In the genomic region with DNA sequence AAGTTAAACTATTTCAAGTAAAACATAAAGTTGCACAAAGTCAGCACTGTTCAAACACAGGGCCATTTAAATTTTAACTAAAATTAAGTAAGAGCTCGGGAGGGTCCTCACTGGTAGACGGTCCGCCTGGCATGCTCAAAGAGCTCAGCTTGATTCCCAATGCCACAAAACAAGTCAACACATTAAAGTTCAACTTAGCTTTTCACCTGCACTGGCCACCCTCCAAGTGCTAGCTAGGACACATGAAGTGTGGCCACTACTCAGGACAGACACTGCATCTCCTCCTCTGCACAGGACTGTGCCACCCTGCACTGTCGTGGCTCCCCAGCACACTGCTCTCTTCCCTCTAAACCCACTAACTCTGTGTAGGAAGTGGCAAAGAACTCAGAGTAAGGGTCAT, we compare ENCODE assay signal across 11 mouse cellular contexts. TPM values are rescaled to one million over a fixed set of nuclear protein-coding genes. Genes with fewer than 3 reads are reported as not detected.
DNase-seq lines count a peak whose midpoint lies in the region; ATAC-seq and TF ChIP-seq lines count a peak whose summit lies in the region.
"Had no signal": no experiment of that assay in that cellular context is flagged by ENCODE, and none has a peak within 500 bp of the region (broad histone marks: within the 10 kb centered on the region; RNA-seq: fewer than 3 reads in every experiment).

No protein-coding gene starts in this region.

- H3K9me3 ChIP-seq in embryonic facial prominence, embryonic 11.5 days (replicated peaks; ENCODE audit: control insufficient read depth, low read length), result no peaks in the 10 kb centered on the region
- H3K9me3 ChIP-seq in embryonic facial prominence, embryonic 10.5 days, result no peaks in the 10 kb centered on the region
- no peaks in the 10 kb centered on the region for H3K9me3 ChIP-seq in lung, embryonic 15.5 days
- H3K9me3 ChIP-seq in liver, postnatal 0 days (ENCODE audit: low read length), result no peaks in the 10 kb centered on the region

- no peak for TF ChIP-seq CTCF in liver, postnatal 0 days (IDR thresholded peaks at IDR 0.05; ENCODE audit: low read depth)

- H3K27ac ChIP-seq in embryonic facial prominence, embryonic 11.5 days (replicated peaks; ENCODE audit: low read depth, low read length), result no peak overlapping the region
- H3K27ac ChIP-seq in embryonic facial prominence, embryonic 10.5 days (replicated peaks), result no peak overlapping the region
- H3K27ac ChIP-seq in lung, embryonic 15.5 days, result peak overlapping the region; percentile 45; the same call in 1 of the 2 replicates
- peak overlapping the region; percentile 82 for H3K27ac ChIP-seq in liver, postnatal 0 days (ENCODE audit: low read depth)

- WGBS in embryonic facial prominence, embryonic 11.5 days, result 75% methylated on average over 4 of the region's 4 CpGs
- 75% methylated on average over 4 of the region's 4 CpGs for WGBS in embryonic facial prominence, embryonic 10.5 days
- 57% methylated on average over 4 of the region's 4 CpGs for WGBS in lung, embryonic 15.5 days
- 57% methylated on average over 4 of the region's 4 CpGs for WGBS in liver, postnatal 0 days (ENCODE audit: insufficient replicate concordance)

- TF ChIP-seq EP300 in liver, postnatal 0 days (IDR thresholded peaks at IDR 0.05; ENCODE audit: low read depth), result no peak

- no peaks in the 10 kb centered on the region for H3K4me1 ChIP-seq in embryonic facial prominence, embryonic 11.5 days (ENCODE audit: control insufficient read depth, insufficient read depth, low read length)
- H3K4me1 ChIP-seq in embryonic facial prominence, embryonic 10.5 days, result peaks cover 86% of the 10 kb centered on the region
- peaks cover 52% of the 10 kb centered on the region for H3K4me1 ChIP-seq in lung, embryonic 15.5 days
- peaks cover 69% of the 10 kb centered on the region for H3K4me1 ChIP-seq in liver, postnatal 0 days (ENCODE audit: insufficient read depth)

- no peak for DNase-seq in embryonic facial prominence, embryonic 11.5 days (ENCODE audit: low spot score)
- no peak for DNase-seq in embryonic facial prominence, embryonic 10.5 days (ENCODE audit: low spot score)
- no peak for DNase-seq in lung, postnatal 25 days (ENCODE audit: low spot score)
- peak; percentile 72 for DNase-seq in kidney, postnatal 10 days
- peak; percentile 46 for DNase-seq in liver, postnatal 0 days
- no peak for DNase-seq in spleen, adult 18-20 months
- DNase-seq in ovary, postnatal 14 days (ENCODE audit: low spot score), result no peak
- DNase-seq: adrenal gland, postnatal 36 days; cerebellum, adult 8-10 months had no signal

- H3K9ac ChIP-seq in embryonic facial prominence, embryonic 11.5 days (replicated peaks; ENCODE audit: low read length), result no peak overlapping the region
- H3K9ac ChIP-seq in lung, embryonic 15.5 days, result no peak overlapping the region
- H3K9ac ChIP-seq in liver, postnatal 0 days (replicated peaks), result peak overlapping the region; percentile 23; the same call in 1 of the 2 replicates

- H3K27me3 ChIP-seq in embryonic facial prominence, embryonic 11.5 days (ENCODE audit: control insufficient read depth, insufficient read depth, low read length), result no peaks in the 10 kb centered on the region
- no peaks in the 10 kb centered on the region for H3K27me3 ChIP-seq in embryonic facial prominence, embryonic 10.5 days (replicated peaks; ENCODE audit: low read depth, poor library complexity, severe bottlenecking)
- H3K27me3 ChIP-seq in lung, embryonic 15.5 days, result no peaks in the 10 kb centered on the region
- no peaks in the 10 kb centered on the region for H3K27me3 ChIP-seq in liver, postnatal 0 days (ENCODE audit: insufficient read depth, low read length)

- no peaks in the 10 kb centered on the region; the same call in 1 of the 2 replicates for H3K36me3 ChIP-seq in embryonic facial prominence, embryonic 11.5 days (replicated peaks; ENCODE audit: control insufficient read depth, insufficient read depth, low read depth, low read length)
- peaks cover 29% of the 10 kb centered on the region for H3K36me3 ChIP-seq in embryonic facial prominence, embryonic 10.5 days (replicated peaks)
- peaks cover 11% of the 10 kb centered on the region for H3K36me3 ChIP-seq in lung, embryonic 15.5 days
- peaks cover 6% of the 10 kb centered on the region for H3K36me3 ChIP-seq in liver, postnatal 0 days (replicated peaks; ENCODE audit: insufficient read depth, low read length)

- H3K4me3 ChIP-seq in embryonic facial prominence, embryonic 11.5 days (ENCODE audit: low read depth, low read length), result no peak overlapping the region
- H3K4me3 ChIP-seq in embryonic facial prominence, embryonic 10.5 days, result no peak overlapping the region
- H3K4me3 ChIP-seq in lung, embryonic 15.5 days, result no peak overlapping the region
- H3K4me3 ChIP-seq in liver, postnatal 0 days (ENCODE audit: low read depth, low read length), result no peak overlapping the region

- no peak overlapping the region for H3K4me2 ChIP-seq in embryonic facial prominence, embryonic 11.5 days (ENCODE audit: low read depth, low read length)
- peak overlapping the region; percentile 20 for H3K4me2 ChIP-seq in lung, embryonic 15.5 days
- H3K4me2 ChIP-seq in liver, postnatal 0 days (ENCODE audit: low read depth, low read length), result peak overlapping the region; percentile 62

- ATAC-seq in embryonic facial prominence, embryonic 11.5 days (replicated peaks; ENCODE audit: insufficient number of reproducible peaks, low FRiP score, low TSS enrichment, low read depth), result 0 out of 2 replicates have a peak, but pooled peaks have one; percentile 39
- no peak for ATAC-seq in lung, embryonic 15.5 days (ENCODE audit: borderline replicate concordance, extremely low read depth, low FRiP score, low TSS enrichment)
- peak; percentile 71 for ATAC-seq in liver, postnatal 0 days
- ATAC-seq: midbrain, embryonic 16.5 days had no signal

RNA-seq across cellular contexts. Expression of gene Nsun2, which starts 7.7 kb away (rescaled TPM):
- 152 and 159 TPM in 2 replicates for polyA plus RNA-seq in embryonic facial prominence, embryonic 11.5 days (2014; fragmentation: Nextera tagmentation; extraction: Ambion mirVana)
- 166 and 173 TPM in 2 replicates for polyA plus RNA-seq in embryonic facial prominence, embryonic 10.5 days (2016; fragmentation: Nextera tagmentation; extraction: Ambion mirVana)
- 112 and 113 TPM in 2 replicates for polyA plus RNA-seq in lung, embryonic 15.5 days (2015; fragmentation: Nextera tagmentation; extraction: Ambion mirVana)
- 46.0 and 47.5 TPM in 2 replicates for polyA plus RNA-seq in liver, postnatal 0 days (2015; fragmentation: Nextera tagmentation; extraction: Ambion mirVana)

RNA-seq across cellular contexts. Expression of gene Tent4a, which starts 8.6 kb away (rescaled TPM):
- 6.6 and 7.1 TPM in 2 replicates for polyA plus RNA-seq in embryonic facial prominence, embryonic 11.5 days (2014; fragmentation: Nextera tagmentation; extraction: Ambion mirVana)
- polyA plus RNA-seq in embryonic facial prominence, embryonic 10.5 days (2016; fragmentation: Nextera tagmentation; extraction: Ambion mirVana), result 5.0 TPM in 2 replicates
- polyA plus RNA-seq in lung, embryonic 15.5 days (2015; fragmentation: Nextera tagmentation; extraction: Ambion mirVana), result 5.3 and 5.7 TPM in 2 replicates
- 1.9 and 2.4 TPM in 2 replicates for polyA plus RNA-seq in liver, postnatal 0 days (2015; fragmentation: Nextera tagmentation; extraction: Ambion mirVana)

Comparison
In these comparisons a context has a peak if more than half of its experiments do, and no peak if none do; other contexts are left out.
1. DNase-seq: peak in kidney, postnatal 10 days (single experiment) and liver, postnatal 0 days (single experiment); none in embryonic facial prominence, embryonic 11.5 days (single experiment), embryonic facial prominence, embryonic 10.5 days (single experiment), lung, postnatal 25 days (single experiment), spleen, adult 18-20 months (0 of 2) and ovary, postnatal 14 days (single experiment).
2. H3K27ac ChIP-seq: peak in lung, embryonic 15.5 days (single experiment) and liver, postnatal 0 days (single experiment); none in embryonic facial prominence, embryonic 11.5 days (single experiment) and embryonic facial prominence, embryonic 10.5 days (single experiment).